Mouse (Mus musculus) adrenal gland, adult 18-20 months (tissue): Measurements from ENCODE around the gene Evc2. TPM values are rescaled to one million over a fixed set of nuclear protein-coding genes. Genes with fewer than 3 reads are reported as not detected.

Experiments
- DNase-seq, 2 experiments: peaks; one replicate each; pipeline ENCODE4 v3.0.0; 2021 to 2022; ENCODE audit warnings: low spot score in 2 of 2
- total RNA-seq, 2 experiments: library from RNA; stranded (reverse); gene quantifications; 1 replicate in 1 of 2; 2 replicates in 1 of 2; pipeline ENCODE4 v1.2.3; 2021

Gene Evc2
- total RNA-seq, 2 experiments from 2014 or later: 15.1 to 16.4 TPM

- no peak for DNase-seq
Observed at GRCm38 (mm10) chr5:37469031-37469430, 130.7 kb downstream of the Evc2 start.

GRCm38 (mm10) chr5:37471584-37471983, 133.3 kb downstream of the Evc2 start:
- DNase-seq: no peak

GRCm38 (mm10) chr5:37472025-37472608, 133.8 kb downstream of the Evc2 start:
- DNase-seq: no peak

Other genes with a start within 250 kb of the Evc2 start
- 10 to 100 TPM in 1 of 2 experiments, 1 to 10 TPM in 1; 8.2 to 10.5 TPM for gene Crmp1, start 96.6 kb upstream of the Evc2 start, total RNA-seq
- 10 to 100 TPM; 11.3 to 12.2 TPM for gene Evc, start 1.6 kb upstream of the Evc2 start, total RNA-seq